Mouse (Mus musculus): ENCODE measurements around the gene Usp3. TPM values are rescaled to one million over a fixed set of nuclear protein-coding genes. Genes with fewer than 3 reads are reported as not detected.

The Usp3 gene
- total RNA-seq, 2 experiments from 2014 or later = 15.0 to 17.1 TPM

DNA sequence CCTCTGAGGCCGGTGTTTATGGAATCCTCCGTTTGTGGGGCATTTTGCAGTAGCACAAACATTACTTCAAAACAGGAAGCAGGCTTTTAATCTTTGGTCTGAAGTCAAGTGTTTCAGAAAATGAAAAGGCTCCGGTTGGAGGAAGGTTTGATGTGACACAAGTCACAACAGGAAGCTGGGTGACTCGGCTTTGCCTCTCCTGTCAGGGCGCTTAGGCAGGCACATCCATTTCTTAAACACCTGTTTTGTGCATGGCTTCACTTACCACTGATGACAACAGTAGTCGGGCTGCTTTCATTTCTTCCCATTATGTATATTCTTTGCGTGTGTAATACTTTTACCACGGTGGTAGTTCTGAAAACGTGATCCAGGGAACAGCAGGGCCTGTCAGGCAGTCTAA lies 22.2 kb upstream of the Usp3 start:
- DNase-seq = no peak
- Histone ChIP-seq H3K4me3 (no peak overlapping the region), H3K27ac (no peak overlapping the region)
- intact Hi-C loops (cut with DNase I) = no loop called here
- no peak for TF ChIP-seq CTCF (IDR thresholded peaks at IDR 0.05)

GRCm38 (mm10) chr9:66614547-66614946 lies 21.6 kb upstream of the Usp3 start:
- intact Hi-C loops (cut with DNase I) = loop anchor here (5.0 kb wide), 1 partner anchor 102 kb away; the partner anchor contains the start of gene Fbxl22
- Histone ChIP-seq H3K27ac (no peak overlapping the region), H3K4me3 (no peak overlapping the region)
- DNase-seq = no peak
- TF ChIP-seq CTCF (IDR thresholded peaks at IDR 0.05) = no peak

GRCm38 (mm10) chr9:66613667-66614066 lies 20.7 kb upstream of the Usp3 start:
- intact Hi-C loops (cut with DNase I) = loop anchor here (5.0 kb wide), 1 partner anchor 101 kb away; the partner anchor contains the start of gene Fbxl22
- DNase-seq = no peak
- no peak for TF ChIP-seq CTCF (IDR thresholded peaks at IDR 0.05)
- H3K27ac ChIP-seq = no peak overlapping the region
- no peak overlapping the region for H3K4me3 ChIP-seq

DNA sequence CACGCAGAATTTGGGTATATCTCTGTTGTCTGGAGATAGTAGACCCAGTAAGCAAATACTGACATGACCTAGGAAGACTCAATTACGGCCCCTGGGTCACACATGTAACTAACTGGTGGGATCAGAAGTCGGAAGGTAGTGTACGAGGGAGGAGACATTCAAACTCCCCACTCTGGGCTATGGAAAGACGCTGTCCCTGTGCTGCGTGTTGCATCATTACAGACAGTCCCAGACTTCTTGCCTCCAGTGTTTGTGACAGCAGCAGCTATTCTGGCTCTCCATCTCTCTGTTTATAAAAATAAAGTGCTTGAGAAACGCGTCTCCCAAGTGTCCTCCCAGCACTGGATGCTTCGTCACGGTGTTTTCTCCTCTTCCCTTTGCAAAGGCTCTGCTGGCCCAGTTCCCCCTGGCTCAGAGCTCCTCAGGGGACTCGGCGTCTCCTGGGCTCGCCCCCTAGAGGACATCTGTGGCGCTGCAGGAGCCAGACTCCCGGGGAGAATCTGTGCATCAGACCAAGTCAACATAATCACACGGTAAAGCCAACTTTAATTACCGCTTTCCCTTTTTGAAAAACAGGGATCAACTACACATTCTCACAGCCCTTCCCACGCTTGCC lies 18.6 kb upstream of the Usp3 start:
- peak overlapping the region; percentile 64 for H3K4me3 ChIP-seq
- H3K27ac ChIP-seq = peak overlapping the region; percentile 83
- intact Hi-C loops (cut with DNase I) = loop anchor here (5.0 kb wide), 1 partner anchor 99 kb away; the partner anchor contains the start of gene Fbxl22
- TF ChIP-seq CTCF (IDR thresholded peaks at IDR 0.05) = peak; percentile 100
- peak; percentile 97 for DNase-seq

DNA sequence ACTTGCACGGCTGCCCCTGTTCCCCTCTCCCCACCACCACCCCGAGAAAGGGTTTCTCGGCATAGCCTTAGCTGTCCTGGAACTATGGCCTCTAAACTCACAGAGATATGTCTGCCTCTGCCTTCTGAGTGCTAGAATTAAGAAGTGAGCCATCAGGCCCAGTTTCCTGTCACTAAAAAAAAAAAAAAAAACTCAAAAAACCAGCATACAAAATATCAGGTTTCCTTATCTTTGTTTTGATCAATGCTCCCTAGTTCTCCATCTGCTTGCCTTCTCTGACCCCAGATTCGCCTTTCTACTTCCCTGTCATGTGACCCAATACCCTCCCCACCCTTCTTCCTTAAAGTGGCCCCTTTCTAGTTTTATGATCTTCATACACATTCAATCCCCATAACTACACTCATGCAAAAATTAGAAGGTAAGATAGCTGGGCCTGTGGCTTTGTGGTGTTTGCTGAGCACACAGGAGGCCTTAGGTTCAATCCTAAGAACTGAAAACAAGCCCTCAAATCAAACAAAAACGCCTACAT lies 15.9 kb upstream of the Usp3 start:
- intact Hi-C loops (cut with DNase I) = no loop called here
- DNase-seq = no peak
- no peak overlapping the region for H3K4me3 ChIP-seq
- no peak for TF ChIP-seq CTCF (IDR thresholded peaks at IDR 0.05)
- no peak overlapping the region for H3K27ac ChIP-seq

DNA sequence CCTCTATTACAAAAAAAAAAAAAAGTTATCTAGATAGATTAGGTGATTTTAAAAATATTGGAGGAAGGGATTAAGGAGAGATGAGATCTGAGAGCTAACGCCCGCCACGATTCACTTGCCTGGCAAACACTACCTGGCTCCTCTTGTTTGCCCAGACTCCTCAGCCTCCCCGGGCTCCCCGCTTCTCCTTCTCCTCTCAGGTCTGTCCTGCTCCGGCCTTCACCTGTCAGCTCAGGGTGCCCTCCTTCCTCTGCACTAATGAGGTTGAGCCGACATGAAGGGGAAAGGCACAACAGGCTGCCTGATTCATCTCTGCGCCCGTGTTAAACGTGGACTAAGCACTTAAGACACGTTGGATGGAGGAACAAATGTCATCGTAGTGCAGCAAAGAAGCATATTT lies 13.9 kb upstream of the Usp3 start:
- Histone ChIP-seq H3K4me3 (no peak overlapping the region), H3K27ac (peak overlapping the region; percentile 43; the same call in 1 of the 2 replicates)
- DNase-seq = no peak
- intact Hi-C loops (cut with DNase I) = no loop called here
- no peak for TF ChIP-seq CTCF (IDR thresholded peaks at IDR 0.05)

DNA sequence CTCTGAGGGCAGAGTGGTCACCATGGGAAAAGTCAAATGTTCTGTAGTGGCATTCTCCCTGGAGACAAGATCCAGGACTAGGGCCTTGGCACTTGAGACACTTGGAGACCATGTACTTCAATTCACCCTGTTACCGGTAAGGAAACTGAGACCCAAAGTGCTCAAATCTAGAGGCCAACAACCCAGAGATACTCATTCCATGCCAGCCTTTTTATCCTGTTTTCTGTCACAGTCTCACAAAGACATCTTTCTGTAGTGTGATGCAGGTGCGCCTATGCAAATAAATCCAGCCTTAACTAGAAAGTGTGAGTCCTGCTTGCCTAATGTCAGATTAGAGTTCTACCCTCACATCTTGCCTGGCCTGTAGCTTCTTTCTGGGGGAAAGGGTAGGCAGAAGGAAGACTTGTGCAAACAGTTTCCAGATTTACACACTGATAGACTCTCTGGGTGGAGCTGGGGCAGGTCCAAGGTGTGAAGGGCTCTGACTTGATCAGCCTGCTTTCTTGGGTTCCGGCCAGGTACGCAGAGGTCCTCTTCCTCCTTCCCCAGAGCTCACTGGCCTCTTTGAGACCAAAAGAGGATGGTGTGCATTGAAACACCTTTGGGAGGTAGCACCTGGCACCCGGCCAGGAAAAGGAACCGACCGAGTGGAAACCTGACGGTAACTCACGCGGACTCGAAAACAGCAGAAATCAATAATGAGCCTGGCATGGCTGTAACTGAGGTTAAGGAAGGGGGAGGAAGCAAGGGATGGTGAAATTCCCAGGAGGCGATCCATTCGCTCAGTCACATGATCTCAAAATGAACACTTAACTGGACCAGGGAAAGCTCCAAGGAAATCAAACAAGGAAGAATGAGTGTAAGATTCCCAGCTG lies 13.2 kb upstream of the Usp3 start:
- DNase-seq = no peak
- intact Hi-C loops (cut with DNase I) = no loop called here

DNA sequence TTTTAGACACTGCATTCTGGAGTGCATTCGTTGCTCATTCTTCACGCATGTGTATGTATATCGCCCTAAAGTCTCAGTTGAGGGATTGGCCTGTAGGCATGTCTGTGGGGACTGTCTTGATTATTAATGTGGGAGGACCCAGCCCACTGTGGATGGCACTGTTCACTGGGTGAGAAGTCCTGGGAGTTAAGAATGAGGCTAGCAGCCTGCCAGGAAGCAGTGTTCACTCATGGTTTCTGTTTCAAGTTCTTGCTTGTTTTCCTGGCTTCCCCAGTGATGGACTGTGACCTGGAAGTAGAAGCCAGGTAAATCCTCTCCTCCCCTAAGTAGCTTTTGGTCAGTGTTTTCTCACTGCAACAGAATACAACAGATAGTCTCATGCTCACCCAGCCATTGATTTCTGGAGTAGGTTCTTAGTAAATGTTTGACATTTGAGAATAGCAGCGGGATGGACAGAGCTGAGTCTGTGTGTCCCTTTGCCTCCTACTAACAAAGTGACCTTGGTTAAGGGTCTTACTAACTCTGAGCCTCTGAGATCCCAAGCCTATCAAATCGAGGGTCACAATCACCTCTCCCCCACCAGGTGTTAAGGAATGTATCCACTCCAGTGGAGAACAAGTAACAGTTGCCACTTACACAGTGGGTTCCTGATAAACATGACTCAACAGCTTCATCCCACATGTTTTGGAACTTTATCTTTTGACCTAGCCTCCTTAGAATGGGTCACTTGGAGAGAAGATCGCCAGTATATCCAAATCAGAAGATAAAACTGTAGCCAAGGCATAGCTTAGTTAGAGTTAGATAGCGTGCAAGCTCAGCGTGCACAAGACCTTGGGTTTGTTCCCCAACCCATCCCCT lies 11.6 kb upstream of the Usp3 start:
- Histone ChIP-seq H3K4me3 (no peak overlapping the region), H3K27ac (no peak overlapping the region)
- TF ChIP-seq CTCF (IDR thresholded peaks at IDR 0.05) = no peak
- intact Hi-C loops (cut with DNase I) = no loop called here
- DNase-seq = no peak

More for the DNA sequence above, 13.2 kb upstream of the Usp3 start:
- no peak for TF ChIP-seq CTCF (IDR thresholded peaks at IDR 0.05)
- H3K27ac ChIP-seq = no peak overlapping the region
- no peak overlapping the region for H3K4me3 ChIP-seq

GRCm38 (mm10) chr9:66603907-66604306 lies 11.0 kb upstream of the Usp3 start:
- Histone ChIP-seq H3K4me3 (no peak overlapping the region), H3K27ac (no peak overlapping the region)
- intact Hi-C loops (cut with DNase I) = no loop called here
- no peak for DNase-seq
- TF ChIP-seq CTCF (IDR thresholded peaks at IDR 0.05) = no peak

- Histone ChIP-seq H3K27ac (peak overlapping the region; percentile 49), H3K4me3 (no peak overlapping the region)
- TF ChIP-seq CTCF (IDR thresholded peaks at IDR 0.05) = no peak
- DNase-seq = no peak
- intact Hi-C loops (cut with DNase I) = no loop called here
Measured at GRCm38 (mm10) chr9:66601006-66601405, 8.1 kb upstream of the Usp3 start.

GRCm38 (mm10) chr9:66600551-66600950 lies 7.6 kb upstream of the Usp3 start:
- Histone ChIP-seq H3K4me3 (no peak overlapping the region), H3K27ac (peak overlapping the region; percentile 49; the same call in 1 of the 2 replicates)
- TF ChIP-seq CTCF (IDR thresholded peaks at IDR 0.05) = no peak
- DNase-seq = no peak
- intact Hi-C loops (cut with DNase I) = no loop called here

GRCm38 (mm10) chr9:66599577-66599976 lies 6.6 kb upstream of the Usp3 start:
- TF ChIP-seq CTCF (IDR thresholded peaks at IDR 0.05) = no peak
- DNase-seq = peak; percentile 64
- Histone ChIP-seq H3K4me3 (no peak overlapping the region), H3K27ac (no peak overlapping the region; the same call in 1 of the 2 replicates)
- intact Hi-C loops (cut with DNase I) = no loop called here

Data from gastrocnemius, adult 2 months (tissue).